Mouse (Mus musculus) megakaryocyte, adult 5-6 weeks (primary cell): ENCODE measurements around the gene Cds1. TPM values are rescaled to one million over a fixed set of nuclear protein-coding genes. Genes with fewer than 3 reads are reported as not detected.

ENCODE experiments used
- ATAC-seq: 2 replicates; pipeline ENCODE4 v1.8.0; 2016; ENCODE audit warnings: mild to moderate bottlenecking, inconsistent platforms; ENCODE audit not compliant: poor library complexity, severe bottlenecking
- total RNA-seq, 2 experiments: library from RNA; stranded (forward) in 1 of 2; stranded (reverse) in 1 of 2; fragments of 153-499, 151-499 nt in 1 of 2; fragments of 221-1000, 200-1000 nt in 1 of 2; gene quantifications; 2 replicates each; pipeline versions ENCODE4 v1.2.3 to v1.2.4; 2015 to 2017

Cds1 gene
- total RNA-seq (2015): 8.3 and 10.2 TPM in 2 replicates
- 6.8 TPM in 2 replicates for total RNA-seq (2017)

GRCm38 (mm10) chr5:101764554-101765347 lies at the start of gene Cds1:
Gene Cds1 (plus strand): TSS chr5:101765130.
- peak; percentile 62 for ATAC-seq

- no peak for ATAC-seq
Observed at GRCm38 (mm10) chr5:101724216-101724615, 40.7 kb upstream of the Cds1 start.

GRCm38 (mm10) chr5:101724756-101725155 lies 40.2 kb upstream of the Cds1 start:
- ATAC-seq: no peak

GRCm38 (mm10) chr5:101725703-101726102 lies 39.2 kb upstream of the Cds1 start:
- ATAC-seq: no peak

GRCm38 (mm10) chr5:101726371-101726770 lies 38.6 kb upstream of the Cds1 start:
- ATAC-seq: no peak

- ATAC-seq: no peak
Observed at GRCm38 (mm10) chr5:101728304-101728905, 36.5 kb upstream of the Cds1 start.

GRCm38 (mm10) chr5:101737341-101737740 lies 27.6 kb upstream of the Cds1 start:
- no peak for ATAC-seq

GRCm38 (mm10) chr5:101740471-101741223 lies 24.3 kb upstream of the Cds1 start:
- no peak for ATAC-seq

GRCm38 (mm10) chr5:101741224-101741591 lies 23.7 kb upstream of the Cds1 start:
- ATAC-seq: no peak

- no peak for ATAC-seq
Observed at GRCm38 (mm10) chr5:101742014-101742413, 22.9 kb upstream of the Cds1 start.

- no peak for ATAC-seq
Observed at GRCm38 (mm10) chr5:101742425-101742824, 22.5 kb upstream of the Cds1 start.

- no peak for ATAC-seq
Observed at GRCm38 (mm10) chr5:101744886-101745285, 20.0 kb upstream of the Cds1 start.

GRCm38 (mm10) chr5:101753680-101754079 lies 11.2 kb upstream of the Cds1 start:
- peak; percentile 72 for ATAC-seq

- ATAC-seq: no peak
Observed at GRCm38 (mm10) chr5:101757669-101758068, 7.3 kb upstream of the Cds1 start.

- no peak for ATAC-seq
Observed at GRCm38 (mm10) chr5:101761685-101762084, 3.2 kb upstream of the Cds1 start.

- no peak for ATAC-seq
Observed at GRCm38 (mm10) chr5:101763571-101763970, 1.4 kb upstream of the Cds1 start.

- peak; percentile 43 for ATAC-seq
Observed at GRCm38 (mm10) chr5:101765390-101765901, 516 bp downstream of the Cds1 start.

- peak; percentile 59 for ATAC-seq
Observed at GRCm38 (mm10) chr5:101766248-101766647, 1.3 kb downstream of the Cds1 start.

GRCm38 (mm10) chr5:101767086-101767485 lies 2.2 kb downstream of the Cds1 start:
- no peak for ATAC-seq

- ATAC-seq: no peak
Observed at GRCm38 (mm10) chr5:101767486-101767885, 2.6 kb downstream of the Cds1 start.

- ATAC-seq: no peak
Observed at GRCm38 (mm10) chr5:101768558-101768957, 3.6 kb downstream of the Cds1 start.
